Mouse (Mus musculus) E14TG2a.4 (cell line): ENCODE data around the gene Zfp385c.

Experiments
- CTCF ChIP-seq: conservative IDR thresholded peaks from 2 replicates; pipeline ENCODE4 v1.5.1; 2014; ENCODE audit warnings: low read length
- NANOG ChIP-seq: IDR thresholded peaks from 2 replicates; pipeline ENCODE4 v1.6.1; 2014; ENCODE audit warnings: borderline replicate concordance, low read length, mixed read lengths
- POU5F1 ChIP-seq: IDR thresholded peaks from 2 replicates; pipeline ENCODE4 v1.6.1; 2014; ENCODE audit warnings: low read length, borderline replicate concordance

- TF ChIP-seq CTCF (no peak), NANOG (no peak), POU5F1 (no peak)
Observed at GRCm38 (mm10) chr11:100690389-100690788, 1.9 kb downstream of the Zfp385c start.
